Mouse (Mus musculus): ENCODE results near the gene Ptpn12. TPM values are rescaled to one million over a fixed set of nuclear protein-coding genes. Genes with fewer than 3 reads are reported as not detected.
A peak's percentile ranks its signal among the peaks of the same experiment; 100 is the strongest.

Ptpn12 gene
- polyA plus RNA-seq, 1 experiment from 2014 or later, result 23.3 TPM

GRCm38 (mm10) chr5:20998427-20998826 lies 57.3 kb downstream of the Ptpn12 start:
- H3K4me1 ChIP-seq (replicated peaks; ENCODE audit: control insufficient read depth, insufficient read depth, low read length), result peaks cover 16% of the 10 kb centered on the region
- H3K36me3 ChIP-seq (ENCODE audit: control insufficient read depth, insufficient read depth, low read length), result peaks cover 42% of the 10 kb centered on the region
- H3K27ac ChIP-seq (ENCODE audit: low read depth, low read length), result no peak overlapping the region
- H3K4me2 ChIP-seq, result no peak overlapping the region
- WGBS, result 70% methylated on average over 6 of the region's 6 CpGs
- ATAC-seq (replicated peaks; ENCODE audit: low FRiP score), result peak; percentile 44
- H3K9ac ChIP-seq (ENCODE audit: low read depth, low read length), result no peak overlapping the region
- H3K27me3 ChIP-seq (replicated peaks; ENCODE audit: control insufficient read depth, insufficient read depth, low read length), result no peaks in the 10 kb centered on the region
- DNase-seq (ENCODE audit: low spot score), result no peak
- H3K9me3 ChIP-seq (ENCODE audit: control insufficient read depth, low read length), result 0 out of 2 replicates have a peak, but pooled peaks cover 2% of the 10 kb centered on the region
- H3K4me3 ChIP-seq (ENCODE audit: low read depth, low read length), result no peak overlapping the region

- Histone ChIP-seq H3K36me3 (ENCODE audit: control insufficient read depth, insufficient read depth, low read length) (peaks cover 42% of the 10 kb centered on the region), H3K4me1 (replicated peaks; ENCODE audit: control insufficient read depth, insufficient read depth, low read length) (peaks cover 11% of the 10 kb centered on the region), H3K4me2 (no peak overlapping the region), H3K9ac (ENCODE audit: low read depth, low read length) (no peak overlapping the region), H3K9me3 (ENCODE audit: control insufficient read depth, low read length) (0 out of 2 replicates have a peak, but pooled peaks cover 2% of the 10 kb centered on the region), H3K27ac (ENCODE audit: low read depth, low read length) (no peak overlapping the region), H3K4me3 (ENCODE audit: low read depth, low read length) (no peak overlapping the region), H3K27me3 (replicated peaks; ENCODE audit: control insufficient read depth, insufficient read depth, low read length) (no peaks in the 10 kb centered on the region)
- WGBS, result 65% methylated on average over 6 of the region's 6 CpGs
- DNase-seq (ENCODE audit: low spot score) (no peak), ATAC-seq (replicated peaks; ENCODE audit: low FRiP score) (peak; percentile 51; the same call in 1 of the 2 replicates)
Measured at GRCm38 (mm10) chr5:20997555-20997954, 58.2 kb downstream of the Ptpn12 start.

- no peak for ATAC-seq (replicated peaks; ENCODE audit: low FRiP score)
- H3K4me2 ChIP-seq, result no peak overlapping the region
- 94% methylated on average over 8 of the region's 8 CpGs for WGBS
Measured at GRCm38 (mm10) chr5:20990062-20990809, 65.5 kb downstream of the Ptpn12 start.

GRCm38 (mm10) chr5:20986271-20986670 lies 69.4 kb downstream of the Ptpn12 start:
- no peak overlapping the region for H3K9ac ChIP-seq (ENCODE audit: low read depth, low read length)
- H3K4me1 ChIP-seq (replicated peaks; ENCODE audit: control insufficient read depth, insufficient read depth, low read length), result no peaks in the 10 kb centered on the region
- H3K9me3 ChIP-seq (ENCODE audit: control insufficient read depth, low read length), result no peaks in the 10 kb centered on the region
- no peak for DNase-seq (ENCODE audit: low spot score)
- no peak overlapping the region for H3K4me2 ChIP-seq
- H3K27ac ChIP-seq (ENCODE audit: low read depth, low read length), result no peak overlapping the region
- H3K27me3 ChIP-seq (replicated peaks; ENCODE audit: control insufficient read depth, insufficient read depth, low read length), result no peaks in the 10 kb centered on the region
- WGBS, result 94% methylated on average over 8 of the region's 8 CpGs
- H3K36me3 ChIP-seq (ENCODE audit: control insufficient read depth, insufficient read depth, low read length), result peaks cover 23% of the 10 kb centered on the region
- no peak overlapping the region for H3K4me3 ChIP-seq (ENCODE audit: low read depth, low read length)
- ATAC-seq (replicated peaks; ENCODE audit: low FRiP score), result no peak

More at GRCm38 (mm10) chr5:20990062-20990809, 65.5 kb downstream of the Ptpn12 start:
- no peak overlapping the region for H3K27ac ChIP-seq (ENCODE audit: low read depth, low read length)
- H3K9ac ChIP-seq (ENCODE audit: low read depth, low read length), result no peak overlapping the region
- no peaks in the 10 kb centered on the region for H3K27me3 ChIP-seq (replicated peaks; ENCODE audit: control insufficient read depth, insufficient read depth, low read length)
- no peaks in the 10 kb centered on the region for H3K4me1 ChIP-seq (replicated peaks; ENCODE audit: control insufficient read depth, insufficient read depth, low read length)
- no peak overlapping the region for H3K4me3 ChIP-seq (ENCODE audit: low read depth, low read length)
- H3K36me3 ChIP-seq (ENCODE audit: control insufficient read depth, insufficient read depth, low read length), result peaks cover 20% of the 10 kb centered on the region
- DNase-seq (ENCODE audit: low spot score), result no peak
- no peaks in the 10 kb centered on the region for H3K9me3 ChIP-seq (ENCODE audit: control insufficient read depth, low read length)

- no peak for DNase-seq (ENCODE audit: low spot score)
- H3K4me3 ChIP-seq (ENCODE audit: low read depth, low read length), result no peak overlapping the region
- peaks cover 11% of the 10 kb centered on the region; the same call in 1 of the 2 replicates for H3K36me3 ChIP-seq (ENCODE audit: control insufficient read depth, insufficient read depth, low read length)
- H3K9ac ChIP-seq (ENCODE audit: low read depth, low read length), result no peak overlapping the region
- ATAC-seq (replicated peaks; ENCODE audit: low FRiP score), result no peak
- H3K4me1 ChIP-seq (replicated peaks; ENCODE audit: control insufficient read depth, insufficient read depth, low read length), result no peaks in the 10 kb centered on the region
- no peak overlapping the region for H3K27ac ChIP-seq (ENCODE audit: low read depth, low read length)
- H3K4me2 ChIP-seq, result no peak overlapping the region
- H3K27me3 ChIP-seq (replicated peaks; ENCODE audit: control insufficient read depth, insufficient read depth, low read length), result no peaks in the 10 kb centered on the region
- no peaks in the 10 kb centered on the region for H3K9me3 ChIP-seq (ENCODE audit: control insufficient read depth, low read length)
Measured at GRCm38 (mm10) chr5:20983505-20983904, 72.2 kb downstream of the Ptpn12 start.

- Histone ChIP-seq H3K4me3 (ENCODE audit: low read depth, low read length) (no peak overlapping the region), H3K9ac (ENCODE audit: low read depth, low read length) (no peak overlapping the region), H3K27me3 (replicated peaks; ENCODE audit: control insufficient read depth, insufficient read depth, low read length) (no peaks in the 10 kb centered on the region), H3K4me1 (replicated peaks; ENCODE audit: control insufficient read depth, insufficient read depth, low read length) (no peaks in the 10 kb centered on the region), H3K4me2 (no peak overlapping the region), H3K9me3 (ENCODE audit: control insufficient read depth, low read length) (no peaks in the 10 kb centered on the region), H3K27ac (ENCODE audit: low read depth, low read length) (no peak overlapping the region), H3K36me3 (ENCODE audit: control insufficient read depth, insufficient read depth, low read length) (no peaks in the 10 kb centered on the region)
- DNase-seq (ENCODE audit: low spot score) (no peak), ATAC-seq (replicated peaks; ENCODE audit: low FRiP score) (peak; percentile 36; the same call in 1 of the 2 replicates)
- 47% methylated on average over 4 of the region's 4 CpGs for WGBS
Measured at GRCm38 (mm10) chr5:20974690-20975089, 81.0 kb downstream of the Ptpn12 start.

- Histone ChIP-seq H3K27me3 (replicated peaks; ENCODE audit: control insufficient read depth, insufficient read depth, low read length) (no peaks in the 10 kb centered on the region), H3K4me1 (replicated peaks; ENCODE audit: control insufficient read depth, insufficient read depth, low read length) (no peaks in the 10 kb centered on the region), H3K9ac (ENCODE audit: low read depth, low read length) (no peak overlapping the region), H3K9me3 (ENCODE audit: control insufficient read depth, low read length) (no peaks in the 10 kb centered on the region), H3K4me3 (ENCODE audit: low read depth, low read length) (no peak overlapping the region), H3K27ac (ENCODE audit: low read depth, low read length) (no peak overlapping the region), H3K4me2 (no peak overlapping the region), H3K36me3 (ENCODE audit: control insufficient read depth, insufficient read depth, low read length) (no peaks in the 10 kb centered on the region)
- WGBS, result 56% methylated on average over 6 of the region's 7 CpGs
- ATAC-seq (replicated peaks; ENCODE audit: low FRiP score) (no peak), DNase-seq (ENCODE audit: low spot score) (no peak)
Measured at GRCm38 (mm10) chr5:20973999-20974398, 81.7 kb downstream of the Ptpn12 start.

GRCm38 (mm10) chr5:20973069-20973468 lies 82.6 kb downstream of the Ptpn12 start:
- H3K27ac ChIP-seq (ENCODE audit: low read depth, low read length), result no peak overlapping the region
- no peaks in the 10 kb centered on the region for H3K9me3 ChIP-seq (ENCODE audit: control insufficient read depth, low read length)
- DNase-seq (ENCODE audit: low spot score) (no peak), ATAC-seq (replicated peaks; ENCODE audit: low FRiP score) (no peak)
- H3K27me3 ChIP-seq (replicated peaks; ENCODE audit: control insufficient read depth, insufficient read depth, low read length), result no peaks in the 10 kb centered on the region
- WGBS, result 48% methylated on average over 5 of the region's 5 CpGs
- H3K4me3 ChIP-seq (ENCODE audit: low read depth, low read length), result no peak overlapping the region
- H3K9ac ChIP-seq (ENCODE audit: low read depth, low read length), result no peak overlapping the region
- 0 out of 2 replicates have a peak, but pooled peaks cover under 1% of the 10 kb centered on the region for H3K4me1 ChIP-seq (replicated peaks; ENCODE audit: control insufficient read depth, insufficient read depth, low read length)
- no peaks in the 10 kb centered on the region for H3K36me3 ChIP-seq (ENCODE audit: control insufficient read depth, insufficient read depth, low read length)
- H3K4me2 ChIP-seq, result no peak overlapping the region

GRCm38 (mm10) chr5:20968963-20969362 lies 86.7 kb downstream of the Ptpn12 start:
- Histone ChIP-seq H3K9me3 (ENCODE audit: control insufficient read depth, low read length) (no peaks in the 10 kb centered on the region), H3K9ac (ENCODE audit: low read depth, low read length) (no peak overlapping the region), H3K4me3 (ENCODE audit: low read depth, low read length) (no peak overlapping the region), H3K36me3 (ENCODE audit: control insufficient read depth, insufficient read depth, low read length) (no peaks in the 10 kb centered on the region), H3K27me3 (replicated peaks; ENCODE audit: control insufficient read depth, insufficient read depth, low read length) (no peaks in the 10 kb centered on the region), H3K4me1 (replicated peaks; ENCODE audit: control insufficient read depth, insufficient read depth, low read length) (0 out of 2 replicates have a peak, but pooled peaks cover 3% of the 10 kb centered on the region), H3K27ac (ENCODE audit: low read depth, low read length) (no peak overlapping the region), H3K4me2 (no peak overlapping the region)
- DNase-seq (ENCODE audit: low spot score) (peak; percentile 61), ATAC-seq (replicated peaks; ENCODE audit: low FRiP score) (peak; percentile 67; the same call in 1 of the 2 replicates)
- 45% methylated on average over 9 of the region's 9 CpGs for WGBS
